46 mouse cellular contexts compared by ENCODE assay signal in genomic region chr5:103939856-103940255, GRCm38 (mm10). TPM values are rescaled to one million over a fixed set of nuclear protein-coding genes. Genes with fewer than 3 reads are reported as not detected.
"Had no signal": no experiment of that assay in that cellular context is flagged by ENCODE, and none has a peak within 500 bp of the region (broad histone marks: within the 10 kb centered on the region; RNA-seq: fewer than 3 reads in every experiment).

No protein-coding gene starts in this region.

- H3K27ac ChIP-seq: heart, adult 2 months; hindbrain, embryonic 14.5 days; hindbrain, embryonic 15.5 days; hindbrain, postnatal 0 days; intestine, embryonic 15.5 days; kidney, embryonic 15.5 days; kidney, postnatal 0 days; layer of hippocampus, adult 2 months had no signal

- ATAC-seq: inflammation-experienced regulatory T-cells, adult 6 months; intestine, postnatal 0 days had no signal

- H3K4me1 ChIP-seq: intestine, embryonic 15.5 days had no signal

- H3K4me2 ChIP-seq: heart, embryonic 11.5 days; heart, embryonic 12.5 days; heart, embryonic 13.5 days; heart, embryonic 15.5 days; hindbrain, embryonic 15.5 days; intestine, embryonic 15.5 days; kidney, embryonic 15.5 days had no signal

- H3K9ac ChIP-seq: heart, embryonic 12.5 days; heart, embryonic 13.5 days; heart, embryonic 15.5 days; hindbrain, embryonic 12.5 days; hindbrain, embryonic 13.5 days; hindbrain, embryonic 14.5 days; hindbrain, embryonic 15.5 days; intestine, embryonic 15.5 days; kidney, embryonic 15.5 days had no signal

- H3K4me3 ChIP-seq: heart, adult 2 months; heart, embryonic 10.5 days; heart, embryonic 12.5 days; heart, embryonic 13.5 days; heart, embryonic 15.5 days; hindbrain, embryonic 12.5 days; hindbrain, embryonic 13.5 days; hindbrain, embryonic 15.5 days; intestine, embryonic 15.5 days; kidney, embryonic 15.5 days; layer of hippocampus, adult 2 months had no signal

- H3K36me3 ChIP-seq: heart, embryonic 10.5 days; heart, embryonic 12.5 days; heart, embryonic 13.5 days; heart, embryonic 15.5 days; hindbrain, embryonic 10.5 days; hindbrain, embryonic 12.5 days; hindbrain, embryonic 13.5 days; hindbrain, embryonic 15.5 days; intestine, embryonic 15.5 days; kidney, embryonic 15.5 days had no signal

- H3K9me3 ChIP-seq: heart, embryonic 10.5 days; heart, embryonic 12.5 days; heart, embryonic 13.5 days; heart, embryonic 15.5 days; hindbrain, embryonic 10.5 days; hindbrain, embryonic 12.5 days; hindbrain, embryonic 13.5 days; hindbrain, embryonic 15.5 days; intestine, embryonic 15.5 days; kidney, embryonic 15.5 days had no signal

- H3K27me3 ChIP-seq: heart, embryonic 12.5 days; heart, embryonic 13.5 days; heart, embryonic 15.5 days; kidney, embryonic 15.5 days had no signal

- DNase-seq: heart, adult 2 months; heart, postnatal 10 days; heart, postnatal 14 days; heart, postnatal 36 days; heart, postnatal 4 days; kidney, adult 11 months; kidney, adult 18-20 months; kidney, adult 2 months; kidney, adult 8-10 months; kidney, adult 9 months; kidney, postnatal 10 days; kidney, postnatal 14 days; kidney, postnatal 25 days; kidney, postnatal 36 days; kidney, postnatal 4 days; layer of hippocampus, adult 9-11 months; layer of hippocampus, postnatal 36 days had no signal

RNA-seq across cellular contexts. Expression of gene Hsd17b13, which starts 37.4 kb away (rescaled TPM):
- total RNA-seq: heart, adult 2 months; heart, adult 8-10 months; heart, postnatal 10 days; heart, postnatal 14 days; heart, postnatal 25 days; heart, postnatal 36 days; hematopoietic stem cell, adult 5-6 weeks; hindbrain, postnatal 0 days; layer of hippocampus, adult 18-20 months; layer of hippocampus, adult 2 months; layer of hippocampus, adult 8-10 months; layer of hippocampus, postnatal 10 days; layer of hippocampus, postnatal 14 days; layer of hippocampus, postnatal 25 days; layer of hippocampus, postnatal 36 days had no signal
- polyA plus RNA-seq: heart, adult 2 months; heart, embryonic 10.5 days; heart, embryonic 12.5 days; heart, embryonic 14.5 days; heart, embryonic 15.5 days; hindbrain, embryonic 10.5 days; hindbrain, embryonic 11.5 days; hindbrain, embryonic 12.5 days; hindbrain, embryonic 13.5 days; hindbrain, embryonic 14.5 days; hindbrain, embryonic 15.5 days; hindbrain, embryonic 16.5 days; hindbrain, postnatal 0 days; inflammation-experienced regulatory T-cells, adult 6 months; kidney, embryonic 14.5 days had no signal
